Mouse (Mus musculus): ENCODE data around the gene Crebrf.

The Crebrf gene

GRCm38 (mm10) chr17:26715271-26715758 is at the start of gene Crebrf:
Gene Crebrf, plus strand, starts transcription at chr17:26715650.
- DNase-seq (ENCODE audit: low spot score in 2 of 2): peak; percentile 98

- DNase-seq (ENCODE audit: low spot score in 2 of 2): no peak
These were observed 44.2 kb upstream of the Crebrf start for GRCm38 (mm10) chr17:26671268-26671667.

DNA sequence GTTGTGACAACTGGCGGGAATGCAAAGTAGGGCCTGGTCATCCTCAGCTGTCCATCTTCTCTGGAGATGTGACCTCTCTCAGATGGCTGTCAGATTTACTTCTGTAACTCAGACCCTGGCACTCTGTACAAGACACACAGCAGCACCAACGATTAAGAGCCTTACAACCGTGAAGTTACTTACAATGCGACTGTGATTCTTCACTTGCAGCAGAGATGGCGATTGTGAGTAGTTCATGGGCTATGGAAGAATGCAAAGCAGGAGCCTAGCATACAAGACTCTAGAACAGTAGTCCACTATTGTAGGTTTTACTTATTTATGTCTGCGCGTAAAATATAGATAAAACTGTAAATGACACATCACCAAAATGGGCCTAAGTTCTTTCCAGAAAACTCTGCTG is 39.6 kb upstream of the Crebrf start:
- no peak for DNase-seq (ENCODE audit: low spot score in 2 of 2)

DNA sequence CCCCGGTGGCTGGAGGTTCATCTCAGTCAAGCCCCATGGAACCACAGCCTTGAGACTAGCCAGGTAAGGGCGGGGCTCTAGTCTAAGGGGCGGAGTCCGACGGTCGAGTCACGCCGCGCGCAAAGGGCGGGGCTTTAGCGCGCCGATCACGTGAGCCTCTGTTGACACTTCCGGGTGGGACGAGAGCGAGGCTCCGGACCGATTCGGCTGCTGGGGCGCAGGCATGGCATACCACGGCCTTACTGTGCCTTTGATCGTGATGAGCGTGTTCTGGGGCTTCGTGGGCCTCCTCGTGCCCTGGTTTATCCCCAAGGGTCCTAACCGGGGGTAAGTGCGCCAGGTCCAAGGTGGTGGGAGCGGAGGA is 39.2 kb upstream of the Crebrf start:
- DNase-seq (ENCODE audit: low spot score in 2 of 2): peak; percentile 85 to 93

GRCm38 (mm10) chr17:26676616-26677376 is 38.7 kb upstream of the Crebrf start:
- no peak for DNase-seq (ENCODE audit: low spot score in 2 of 2)

DNA sequence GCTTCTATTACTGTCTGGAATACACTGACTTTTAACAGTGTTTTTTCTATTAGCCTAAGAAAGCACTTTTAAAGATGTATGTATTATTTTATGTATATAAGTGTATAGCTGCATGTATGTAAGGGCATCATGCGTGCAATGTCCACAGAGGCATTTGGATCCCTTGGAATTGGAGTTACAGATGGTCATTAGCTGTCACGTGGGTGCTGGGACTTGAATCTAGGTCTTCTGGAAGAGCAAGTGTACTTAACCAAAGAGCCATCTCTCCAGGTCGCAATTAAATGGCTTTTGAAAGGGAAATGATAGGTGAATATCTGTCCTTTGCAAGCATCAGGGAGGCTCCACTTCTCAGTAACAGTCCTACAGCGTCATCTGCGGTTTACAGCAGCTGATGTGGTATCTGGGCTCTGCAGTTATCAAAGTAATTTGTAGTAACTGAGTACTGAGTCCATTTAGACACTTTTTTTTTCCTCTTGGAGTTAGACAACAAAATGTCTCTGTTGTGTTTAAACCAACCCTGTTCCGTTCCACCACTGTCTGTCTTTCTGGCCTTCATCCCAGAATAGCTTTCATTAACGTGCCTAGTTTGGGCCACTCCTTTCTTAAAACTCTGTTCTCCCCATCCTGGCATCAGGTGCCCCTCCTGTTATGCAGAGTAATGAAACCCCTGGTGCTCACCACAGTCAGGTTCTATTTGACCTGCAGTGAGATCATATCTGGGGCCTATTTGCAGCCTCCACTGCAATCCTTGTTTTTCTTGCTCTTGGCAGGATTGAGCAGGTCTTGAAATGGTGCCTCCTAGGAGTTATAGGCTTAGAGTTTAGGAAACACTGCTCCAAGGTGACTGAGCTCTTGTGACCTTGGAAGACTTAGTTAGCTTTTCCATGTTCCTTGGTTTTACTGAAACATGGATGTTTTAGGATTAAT is 37.5 kb upstream of the Crebrf start:
- no peak for DNase-seq (ENCODE audit: low spot score in 2 of 2)

- DNase-seq (ENCODE audit: low spot score in 2 of 2): no peak
These were observed 34.2 kb upstream of the Crebrf start for GRCm38 (mm10) chr17:26681276-26681675.

DNA sequence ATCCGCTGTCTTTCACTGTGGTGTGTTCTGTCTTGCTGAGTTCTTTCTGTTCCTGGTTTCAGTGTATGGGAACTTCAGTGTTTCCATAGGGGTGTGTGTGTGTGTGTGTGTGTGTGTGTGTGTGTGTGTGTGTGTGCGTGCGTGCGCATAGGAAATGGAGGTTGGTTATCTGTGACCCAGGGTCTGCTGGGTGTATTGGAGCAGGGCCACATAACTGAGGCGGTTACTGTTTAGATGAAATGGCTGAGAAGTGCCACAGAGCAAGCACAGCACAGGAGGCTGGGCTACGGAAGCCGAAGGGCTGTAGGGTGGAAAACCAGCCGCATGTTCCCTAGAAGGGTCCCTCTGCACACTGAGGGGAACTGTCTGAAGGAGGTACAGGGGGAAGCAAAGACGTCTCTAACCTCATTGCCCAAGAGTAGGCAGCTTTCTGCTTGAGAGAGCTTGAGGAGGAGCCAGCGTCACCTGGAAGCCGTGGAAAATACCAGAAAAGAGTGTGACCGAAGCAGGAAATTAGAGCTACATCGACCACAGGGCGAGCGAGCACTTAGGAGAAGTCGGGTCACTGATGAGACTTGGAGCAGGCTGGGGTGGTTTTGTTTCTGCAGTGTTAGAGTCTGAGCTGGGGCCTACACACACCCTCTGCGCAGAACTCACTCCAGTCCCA is 29.0 kb upstream of the Crebrf start:
- DNase-seq (ENCODE audit: low spot score in 2 of 2): no peak

DNA sequence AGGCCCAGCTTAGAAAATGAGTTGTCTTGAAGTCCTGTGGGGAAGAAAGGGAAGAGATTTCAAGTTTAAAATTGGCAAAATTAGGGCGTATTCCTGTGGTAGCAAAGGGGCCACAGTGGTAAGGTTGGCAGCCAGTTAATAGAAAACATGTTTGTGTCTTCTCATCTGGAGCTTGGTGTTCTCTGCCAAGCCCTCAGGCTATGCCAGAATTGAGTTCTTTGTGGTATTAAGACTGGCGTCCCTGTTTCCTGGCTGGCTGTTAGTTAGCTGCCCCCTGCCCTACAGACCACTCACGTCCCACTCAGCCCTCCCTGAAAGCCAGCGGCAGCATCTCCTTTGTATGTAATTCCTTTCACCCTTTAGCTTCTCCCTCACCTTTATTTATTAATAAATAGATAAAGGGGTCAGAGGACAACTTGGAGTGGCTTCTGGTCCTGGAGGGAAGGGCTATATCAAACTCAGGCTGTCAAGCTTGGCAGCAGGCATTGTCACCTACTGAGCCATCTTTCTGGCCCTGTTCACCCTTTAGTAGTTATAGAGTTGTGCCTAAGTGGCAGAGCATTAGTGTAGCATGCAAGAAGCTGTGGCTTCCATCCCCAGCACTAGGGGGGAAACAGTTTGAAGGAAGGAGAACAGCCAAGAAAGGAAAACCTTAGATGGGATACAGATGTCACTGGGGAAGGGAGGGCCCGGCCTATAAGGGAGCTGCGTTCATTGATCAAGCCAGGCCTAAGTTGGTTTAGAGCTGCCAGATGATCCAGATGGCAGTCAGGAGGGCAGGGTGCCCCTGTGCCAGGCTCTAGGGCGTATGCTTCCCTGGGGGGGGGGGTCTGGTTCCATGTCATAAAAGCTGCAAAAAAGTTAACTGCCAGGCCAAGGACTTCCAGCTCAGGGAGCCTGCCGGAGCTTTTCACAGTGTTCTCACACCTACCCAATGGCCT is 26.4 kb upstream of the Crebrf start:
- DNase-seq (ENCODE audit: low spot score in 2 of 2): no peak

- DNase-seq (ENCODE audit: low spot score in 2 of 2): no peak
These were observed 25.6 kb upstream of the Crebrf start for GRCm38 (mm10) chr17:26689810-26690209.

GRCm38 (mm10) chr17:26690236-26690635 is 25.2 kb upstream of the Crebrf start:
- DNase-seq (ENCODE audit: low spot score in 2 of 2): no peak

DNA sequence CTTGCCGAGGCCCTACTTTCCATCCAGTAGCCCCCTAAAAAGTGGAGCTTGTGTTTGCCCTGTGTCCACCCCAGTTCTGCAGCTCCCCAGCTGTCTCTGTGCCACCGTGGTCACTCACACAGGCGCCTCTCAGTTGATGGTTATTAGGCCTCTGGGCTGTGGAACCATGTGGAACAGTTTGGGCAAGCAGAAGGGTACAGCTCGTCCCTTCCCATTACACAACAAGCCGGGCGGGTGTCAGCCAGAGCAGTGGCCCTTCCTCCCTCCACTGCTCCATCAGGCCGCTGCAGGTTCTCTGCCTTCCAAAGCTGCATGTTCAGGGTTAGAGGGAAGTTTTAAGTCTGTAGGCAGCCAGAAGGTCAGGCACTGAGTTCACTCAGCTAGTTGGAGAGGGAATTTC is 24.3 kb upstream of the Crebrf start:
- DNase-seq (ENCODE audit: low spot score in 2 of 2): no peak

DNA sequence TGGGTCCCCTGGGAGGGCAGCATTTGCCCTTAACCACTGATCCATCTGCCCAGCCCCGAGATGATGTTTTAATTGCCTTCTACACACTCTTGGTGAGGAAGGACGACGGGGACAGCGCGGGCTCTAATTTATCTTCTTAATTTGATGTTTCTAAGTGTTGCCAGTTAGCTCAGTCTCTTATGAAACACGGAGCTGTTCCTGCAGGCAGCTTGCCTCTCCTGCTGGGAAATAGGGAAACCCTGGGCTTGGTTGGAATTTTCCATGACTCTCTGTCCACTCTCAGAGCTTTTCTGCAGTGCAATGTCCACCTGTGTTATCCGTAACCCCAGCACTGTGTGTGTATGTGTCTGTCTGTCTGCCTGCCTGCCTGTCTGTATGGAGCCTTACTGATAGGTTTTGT is 22.0 kb upstream of the Crebrf start:
- peak in 1 of 2 experiments; percentile 69 for DNase-seq (ENCODE audit: low spot score in 2 of 2)

DNA sequence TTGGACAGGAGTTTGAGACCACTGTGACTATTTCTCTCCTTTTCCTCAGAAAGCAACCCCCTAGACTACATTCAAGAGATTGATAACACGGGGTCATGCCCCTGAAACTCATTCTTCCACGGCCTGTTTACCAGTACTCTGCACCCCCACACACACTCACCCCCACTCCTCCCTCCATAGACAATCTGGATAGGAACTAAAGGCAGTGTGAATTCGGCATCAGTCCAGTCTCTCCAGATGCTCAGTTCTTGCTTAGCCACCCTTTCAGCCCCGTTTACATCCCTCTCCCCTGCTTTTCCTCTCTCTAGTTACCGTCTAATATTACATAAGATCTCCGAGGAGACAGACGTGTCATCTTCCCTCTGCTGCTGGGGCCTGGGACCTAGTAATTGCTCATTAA is 21.3 kb upstream of the Crebrf start:
- no peak for DNase-seq (ENCODE audit: low spot score in 2 of 2)

DNA sequence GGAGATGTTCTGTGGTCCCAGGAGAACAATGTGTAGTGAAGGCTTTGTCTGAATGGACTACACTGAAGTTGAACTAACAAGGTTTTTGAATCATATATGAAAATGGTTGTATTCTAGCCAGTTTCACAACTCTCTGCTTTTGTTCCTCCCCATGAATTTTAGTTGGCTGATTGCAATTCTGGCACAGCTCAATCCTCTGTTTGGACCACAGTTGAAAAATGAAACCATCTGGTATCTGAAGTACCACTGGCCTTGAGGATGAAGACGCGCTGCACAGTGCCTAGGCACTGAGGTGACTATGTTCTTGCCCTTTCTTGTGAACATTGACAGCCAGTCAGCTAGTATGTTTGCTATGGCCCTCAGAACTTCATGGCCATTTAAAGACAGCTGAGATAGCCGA is 20.3 kb upstream of the Crebrf start:
- no peak for DNase-seq (ENCODE audit: low spot score in 2 of 2)

- no peak for DNase-seq (ENCODE audit: low spot score in 2 of 2)
These were observed 16.6 kb upstream of the Crebrf start for GRCm38 (mm10) chr17:26698846-26699245.

DNA sequence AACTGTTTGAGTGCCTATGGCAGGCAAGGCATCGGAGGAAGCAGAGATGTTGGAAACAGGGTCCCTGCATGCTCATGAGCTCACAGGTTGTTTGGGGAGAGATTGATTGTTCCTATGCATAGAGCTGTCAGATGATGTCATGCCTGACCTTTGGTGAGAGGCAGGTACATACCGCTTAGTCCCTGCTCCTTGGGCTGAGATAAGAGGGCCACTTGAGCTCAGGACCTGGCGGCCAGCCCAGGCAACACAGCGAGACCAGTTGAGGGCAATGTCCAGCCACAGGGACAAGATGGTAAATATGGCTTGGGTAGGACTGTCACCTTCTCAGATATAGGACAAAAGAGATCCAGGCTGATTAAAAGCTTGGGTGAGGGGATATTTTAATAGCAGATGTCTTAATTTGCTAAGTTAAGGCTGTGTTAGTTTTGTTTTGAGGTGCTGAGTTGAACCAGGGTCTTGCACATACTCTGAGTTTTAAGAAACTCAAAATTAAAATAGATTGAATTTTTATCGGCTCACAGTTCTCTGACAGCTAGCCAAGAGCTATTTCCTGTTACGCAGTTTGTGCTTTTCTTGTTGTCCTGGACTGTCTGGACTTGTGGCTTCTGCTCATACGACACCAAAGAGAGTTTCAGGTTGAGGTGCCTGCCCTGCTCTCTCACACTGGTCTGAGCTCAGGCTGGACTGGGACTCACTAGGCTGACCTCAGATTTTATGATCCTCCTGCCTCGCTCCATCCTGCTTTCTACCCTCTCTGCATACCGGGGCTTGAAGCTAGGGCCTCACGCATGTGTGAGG is 15.4 kb upstream of the Crebrf start:
- no peak for DNase-seq (ENCODE audit: low spot score in 2 of 2)

GRCm38 (mm10) chr17:26701565-26701964 is 13.9 kb upstream of the Crebrf start:
- DNase-seq (ENCODE audit: low spot score in 2 of 2): no peak

DNA sequence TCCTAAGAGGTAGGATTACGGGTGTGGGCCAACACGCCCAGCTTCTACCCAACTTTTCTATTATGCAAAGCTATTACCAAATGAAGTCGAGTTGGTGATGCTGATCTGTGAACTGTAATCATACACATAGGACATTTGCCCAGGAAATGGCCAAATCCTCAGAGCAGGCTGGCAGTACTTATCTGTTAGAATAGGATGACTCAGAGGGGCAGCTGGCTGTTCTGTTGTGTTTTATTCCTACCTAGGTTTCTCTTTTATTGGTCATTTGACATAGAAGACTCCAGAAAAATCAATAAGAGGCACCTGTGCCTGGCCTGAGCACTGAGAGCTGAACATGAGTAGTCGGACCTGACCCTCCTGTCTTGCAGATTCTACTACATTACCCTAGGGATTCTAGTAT is 12.8 kb upstream of the Crebrf start:
- no peak for DNase-seq (ENCODE audit: low spot score in 2 of 2)

DNA sequence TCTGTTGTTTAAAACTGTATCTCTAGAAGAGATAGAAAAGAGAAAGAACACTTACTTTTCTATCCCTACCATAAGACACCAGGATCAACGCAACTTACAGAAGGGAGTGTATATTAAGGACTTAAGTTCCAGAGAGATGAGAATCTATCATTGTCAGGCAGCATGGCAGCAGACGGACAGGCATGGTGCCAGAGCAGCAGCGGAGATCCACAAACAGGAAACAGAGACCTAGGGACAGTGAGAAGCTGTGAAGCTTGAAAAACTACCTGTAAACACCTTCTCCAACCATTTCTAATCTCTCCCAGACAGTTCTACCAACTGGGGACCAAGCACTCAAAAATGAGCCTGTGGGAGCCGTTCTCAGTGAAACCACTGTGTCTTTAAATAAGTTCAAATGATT is 11.8 kb upstream of the Crebrf start:
- DNase-seq (ENCODE audit: low spot score in 2 of 2): no peak
